Mouse (Mus musculus) c-Kit-negative CD71-positive TER-119-positive erythroid progenitor cells, embryonic 14.5 days (primary cell): ENCODE data around the gene Cyp2d12.
"Not testable (repeated sequence)": the region's sequence is repeated elsewhere in the genome, so short reads cannot be mapped to it uniquely, and the experiment has no call there.

ENCODE experiments used
- DNase-seq: peaks from one replicate; pipeline ENCODE4 v3.0.0-alpha.2; 2013; ENCODE audit warnings: low read depth, low spot score

The Cyp2d12 gene

GRCm38 (mm10) chr15:82554531-82555230 is at the start of gene Cyp2d12:
TSS of gene Cyp2d12 (plus strand) at chr15:82555072.
- DNase-seq = no peak

DNA sequence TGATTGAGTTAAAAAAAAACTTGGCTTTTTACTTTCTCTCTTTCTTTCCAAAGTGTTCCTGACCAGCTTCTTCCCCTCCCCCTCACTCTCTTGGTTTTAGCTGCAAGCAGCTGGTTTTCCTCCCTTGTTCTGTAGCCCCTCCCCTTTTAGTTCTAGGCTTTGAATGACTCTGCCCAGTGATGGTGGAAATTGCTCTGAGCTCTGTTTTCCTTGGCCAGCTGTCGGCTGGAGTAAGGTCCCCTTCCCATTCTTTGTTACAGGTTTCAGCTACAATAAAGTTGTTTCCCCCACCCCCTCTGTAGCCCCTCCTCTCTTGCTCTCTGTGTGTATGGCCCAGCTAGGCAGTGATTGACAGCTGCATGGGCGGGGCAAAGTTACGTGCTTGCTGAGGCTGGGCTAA is 47.9 kb upstream of the Cyp2d12 start:
- no peak for DNase-seq

- DNase-seq = not testable (repeated sequence)
Measured at GRCm38 (mm10) chr15:82507740-82508139, 47.1 kb upstream of the Cyp2d12 start.

DNA sequence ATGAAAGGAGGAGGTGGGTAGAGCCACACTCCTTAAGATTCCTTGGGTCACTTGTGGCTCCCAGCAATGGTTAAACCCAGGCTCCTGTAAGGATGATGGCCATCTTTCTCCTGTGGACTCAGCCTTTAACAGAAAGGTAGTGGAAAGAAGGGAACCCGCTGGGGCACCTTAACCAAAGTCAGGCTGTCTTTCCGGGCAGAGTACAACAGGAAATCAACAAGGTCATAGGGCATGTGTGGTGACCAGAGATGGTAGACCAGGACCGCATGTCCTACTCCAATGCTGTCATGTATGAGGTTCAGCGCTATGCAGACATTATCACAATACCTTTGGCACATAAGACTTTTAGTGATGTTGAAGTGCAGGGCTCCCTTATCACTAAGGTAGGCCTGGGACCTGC is 45.4 kb upstream of the Cyp2d12 start:
- not testable (repeated sequence) for DNase-seq

DNA sequence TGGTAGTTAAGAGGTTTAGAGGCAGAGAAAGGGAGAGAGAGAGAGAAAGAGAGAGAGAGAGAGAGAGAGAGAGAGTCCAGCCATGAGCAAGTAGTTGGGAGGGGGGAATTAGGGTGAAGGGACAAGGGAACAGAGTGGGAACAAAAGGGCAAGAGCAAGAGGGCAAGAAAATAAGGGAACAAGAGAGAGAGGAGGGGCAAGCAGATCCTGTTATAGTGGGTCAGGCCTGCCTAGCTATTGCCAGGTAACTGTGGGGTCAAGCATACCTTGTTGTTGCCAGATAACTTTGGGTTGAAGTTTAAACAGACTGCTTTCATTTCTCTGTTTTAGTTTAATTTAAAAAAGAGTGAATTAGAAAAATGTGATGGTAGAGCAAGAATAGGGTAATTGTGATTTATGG is 44.4 kb upstream of the Cyp2d12 start:
- DNase-seq = not testable (repeated sequence)

- not testable (repeated sequence) for DNase-seq
Measured at GRCm38 (mm10) chr15:82512111-82512510, 42.8 kb upstream of the Cyp2d12 start.

GRCm38 (mm10) chr15:82516174-82516573 is 38.7 kb upstream of the Cyp2d12 start:
- DNase-seq = not testable (repeated sequence)

DNA sequence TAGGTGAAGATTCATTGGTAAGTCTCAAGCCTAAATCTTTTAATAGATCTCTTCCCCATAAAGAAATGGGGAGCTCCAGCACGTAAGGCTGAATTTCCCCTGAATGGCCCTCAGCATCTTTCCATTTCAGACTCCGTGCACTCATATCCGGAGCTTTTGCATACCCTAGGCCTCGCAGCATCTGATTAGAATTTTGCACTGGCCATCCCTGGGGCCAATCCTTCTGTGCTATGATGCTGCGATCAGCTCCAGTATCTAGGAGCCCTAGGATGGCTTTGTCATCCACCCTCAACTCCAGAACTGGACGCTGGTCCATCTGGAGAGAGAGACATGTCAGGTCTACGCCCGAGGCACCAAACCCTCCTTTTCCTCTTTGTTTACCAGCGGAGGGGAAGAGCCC is 27.5 kb upstream of the Cyp2d12 start:
- not testable (repeated sequence) for DNase-seq

- DNase-seq = not testable (repeated sequence)
Measured at GRCm38 (mm10) chr15:82532721-82533120, 22.2 kb upstream of the Cyp2d12 start.

DNA sequence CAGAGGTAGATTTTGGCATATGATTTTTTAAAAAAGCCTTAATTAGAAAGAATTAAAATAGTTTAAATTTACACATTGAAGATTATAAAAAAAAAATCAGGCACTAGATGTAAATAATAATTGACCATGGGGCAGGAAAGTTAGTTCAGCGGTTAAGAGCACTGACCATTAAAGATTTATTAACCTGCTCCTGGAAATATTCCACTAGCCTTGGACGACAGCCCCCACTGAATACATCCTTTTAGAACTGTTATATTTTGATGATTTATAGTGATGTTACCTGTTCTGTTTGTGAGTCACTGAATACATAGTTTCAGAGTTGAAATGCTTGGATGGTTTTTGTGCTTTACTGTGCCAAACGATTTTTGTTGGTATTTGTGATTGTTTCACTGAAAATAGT is 11.9 kb upstream of the Cyp2d12 start:
- DNase-seq = not testable (repeated sequence)

DNA sequence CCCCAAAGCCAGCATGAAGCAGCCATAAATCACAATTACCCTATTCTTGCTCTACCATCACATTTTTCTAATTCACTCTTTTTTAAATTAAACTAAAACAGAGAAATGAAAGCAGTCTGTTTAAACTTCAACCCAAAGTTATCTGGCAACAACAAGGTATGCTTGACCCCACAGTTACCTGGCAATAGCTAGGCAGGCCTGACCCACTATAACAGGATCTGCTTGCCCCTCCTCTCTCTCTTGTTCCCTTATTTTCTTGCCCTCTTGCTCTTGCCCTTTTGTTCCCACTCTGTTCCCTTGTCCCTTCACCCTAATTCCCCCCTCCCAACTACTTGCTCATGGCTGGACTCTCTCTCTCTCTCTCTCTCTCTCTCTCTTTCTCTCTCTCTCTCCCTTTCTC is 10.3 kb upstream of the Cyp2d12 start:
- not testable (repeated sequence) for DNase-seq

DNA sequence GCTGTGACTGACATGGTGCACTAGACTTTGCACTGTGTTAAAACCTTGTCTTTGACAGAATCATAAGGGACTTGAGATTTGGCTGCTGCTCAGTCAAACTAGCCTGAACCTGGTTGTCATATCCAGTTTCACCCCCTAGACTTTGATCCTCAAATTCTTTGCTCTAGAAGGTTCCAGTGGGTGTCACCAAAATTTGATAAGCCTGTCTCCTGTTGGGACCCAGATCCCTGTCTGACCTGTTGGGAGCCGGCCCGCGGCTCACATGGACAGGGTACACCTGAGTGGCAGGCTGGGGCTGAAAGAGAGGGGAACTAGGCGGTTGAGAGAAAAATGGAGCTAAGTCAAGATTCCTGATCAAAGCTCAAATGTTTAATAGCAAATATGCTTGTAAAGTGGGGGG is 7.1 kb upstream of the Cyp2d12 start:
- not testable (repeated sequence) for DNase-seq

DNA sequence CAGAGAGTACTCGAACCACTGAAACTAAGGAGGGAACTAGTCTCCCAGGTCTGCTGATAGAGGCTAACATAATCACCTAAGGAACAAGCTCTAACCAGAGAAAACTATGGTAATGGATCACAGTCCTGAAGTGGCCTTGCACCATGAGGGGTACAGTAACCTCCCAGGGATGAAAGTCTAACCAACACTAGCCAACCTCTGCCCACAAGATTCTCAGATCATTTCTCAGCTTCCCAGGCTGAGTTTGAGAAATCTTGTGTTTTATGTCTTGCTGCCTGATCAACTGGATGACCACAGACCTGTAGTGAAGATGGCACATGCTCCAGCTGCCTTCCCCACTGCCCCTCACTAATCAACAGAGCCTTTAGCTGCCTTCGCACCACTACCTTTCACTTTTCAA is 1.7 kb upstream of the Cyp2d12 start:
- not testable (repeated sequence) for DNase-seq

GRCm38 (mm10) chr15:82572856-82573255 is 18.0 kb downstream of the Cyp2d12 start:
- DNase-seq = no peak

- no peak for DNase-seq
Measured at GRCm38 (mm10) chr15:82579071-82579470, 24.2 kb downstream of the Cyp2d12 start.

DNA sequence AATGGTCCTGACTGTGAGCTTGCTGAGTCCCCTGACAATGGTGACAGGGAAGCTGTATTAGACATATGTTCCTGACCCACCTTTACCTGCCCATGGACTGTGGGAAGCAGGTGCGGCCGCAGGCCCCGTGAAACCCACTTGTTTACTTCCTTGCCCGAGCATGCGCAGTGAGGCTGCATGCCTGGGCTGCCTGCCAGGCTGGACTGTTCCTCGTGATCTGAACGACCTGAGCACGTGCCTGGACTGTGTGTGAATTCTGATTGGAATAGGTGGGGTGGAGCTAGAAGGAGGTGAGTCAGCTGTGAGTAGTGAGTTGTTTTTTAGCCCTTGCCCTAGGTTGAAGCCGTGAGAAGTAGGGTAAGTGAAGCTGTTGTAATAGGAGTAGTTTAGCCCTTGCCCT is 27.7 kb downstream of the Cyp2d12 start:
- DNase-seq = no peak
